Mouse (Mus musculus) midbrain, postnatal 0 days (tissue): ENCODE results near the gene Adamtsl1. TPM values are rescaled to one million over a fixed set of nuclear protein-coding genes. Genes with fewer than 3 reads are reported as not detected.
A peak's percentile ranks its signal among the peaks of the same experiment; 100 is the strongest.

Experiments
- ATAC-seq: fragments of 200-750 bp; cut with Nextera tagmentation; 2 replicates; pipeline ENCODE4 v1.8.0; 2017; ENCODE audit warnings: moderate number of reproducible peaks, mild to moderate bottlenecking, moderate TSS enrichment, moderate library complexity; ENCODE audit not compliant: low FRiP score
- DNase-seq: peaks from one replicate; pipeline ENCODE4 v3.0.0-alpha.2; 2015; ENCODE audit warnings: low spot score
- H3K27ac ChIP-seq: fragments of 300-500 bp; sonication (generic); 2 replicates; pipeline ENCODE4 v1.5.1; 2014; ENCODE audit warnings: low read depth, mild to moderate bottlenecking, low read length, mixed read lengths
- H3K27me3 ChIP-seq: fragments of 300-500 bp; sonication (generic); 2 replicates; pipeline ENCODE4 v1.6.1; 2014; ENCODE audit warnings: low read length, control low read depth, mixed read lengths; ENCODE audit not compliant: insufficient read depth
- H3K36me3 ChIP-seq: fragments of 300-500 bp; sonication (generic); 2 replicates; pipeline ENCODE4 v1.6.1; 2014; ENCODE audit warnings: low read length, control low read depth, mixed read lengths; ENCODE audit not compliant: insufficient read depth
- H3K4me1 ChIP-seq: fragments of 300-500 bp; sonication (generic); 2 replicates; pipeline ENCODE4 v1.6.1; 2014; ENCODE audit warnings: mild to moderate bottlenecking, control low read depth, antibody characterized with exemption, low read length, mixed read lengths; ENCODE audit not compliant: insufficient read depth
- H3K4me2 ChIP-seq: fragments of 300-500 bp; sonication (generic); 2 replicates; pipeline ENCODE4 v1.6.1; 2014; ENCODE audit warnings: low read depth, mild to moderate bottlenecking, low read length, mixed read lengths; ENCODE audit not compliant: poor library complexity, severe bottlenecking
- H3K4me3 ChIP-seq: fragments of 300-500 bp; sonication (generic); 2 replicates; pipeline ENCODE4 v1.5.1; 2014; ENCODE audit warnings: low read depth, mild to moderate bottlenecking, low read length, moderate library complexity
- H3K9ac ChIP-seq: fragments of 300-500 bp; sonication (generic); replicated peaks from 2 replicates; pipeline ENCODE4 v1.6.1; 2014; ENCODE audit warnings: mild to moderate bottlenecking, low read length, moderate library complexity, mixed read lengths; ENCODE audit not compliant: poor library complexity, severe bottlenecking
- H3K9me3 ChIP-seq: fragments of 300-500 bp; sonication (generic); 2 replicates; pipeline ENCODE4 v1.6.1; 2016; ENCODE audit warnings: low read length, control low read depth
- CTCF ChIP-seq: IDR thresholded peaks from 2 replicates; pipeline ENCODE4 v1.5.1; 2016; ENCODE audit warnings: antibody characterized with exemption, mild to moderate bottlenecking
- WGBS: fragments of 180-500 bp; shearing (Covaris S2); extraction: QIAGEN DNeasy Blood & Tissue Kit; methylation state at CpG from one replicate; pipeline ENCODE4 v1.1.7; 2014; 5-methylcytosine and 5-hydroxymethylcytosine counted together
- polyA plus RNA-seq: library from polyadenylated mRNA; unstranded; fragments of >200 nt; fragmentation: Nextera tagmentation; extraction: Ambion mirVana; gene quantifications from 2 replicates; pipeline ENCODE4 v1.2.1, GENCODE M21; 2015
- total RNA-seq: library from RNA; depleted of rRNA; stranded (reverse); fragments of >200 nt; gene quantifications from 2 replicates; pipeline ENCODE4 v1.2.3, GENCODE M21; 2014

The Adamtsl1 gene
- total and polyA plus RNA-seq, 2 experiments from 2014 or later, result 4.9 to 7.3 TPM

GRCm38 (mm10) chr4:85513288-85513687 lies 684 bp upstream of the Adamtsl1 start:
- Histone ChIP-seq H3K9ac (no peak overlapping the region), H3K27me3 (0 out of 2 replicates have a peak, but pooled peaks cover 3% of the 10 kb centered on the region), H3K4me1 (0 out of 2 replicates have a peak, but pooled peaks cover 6% of the 10 kb centered on the region), H3K4me3 (peak overlapping the region; percentile 57; the same call in 1 of the 2 replicates), H3K27ac (no peak overlapping the region), H3K4me2 (peak overlapping the region; percentile 96), H3K9me3 (no peaks in the 10 kb centered on the region), H3K36me3 (no peaks in the 10 kb centered on the region)
- 36% methylated on average over 7 of the region's 7 CpGs for WGBS
- ATAC-seq (no peak), DNase-seq (peak; percentile 3)
- TF ChIP-seq CTCF, result no peak

GRCm38 (mm10) chr4:85514205-85514681 lies 271 bp downstream of the Adamtsl1 start:
- DNase-seq, result peak; percentile 29
- Histone ChIP-seq H3K36me3 (no peaks in the 10 kb centered on the region), H3K27me3 (0 out of 2 replicates have a peak, but pooled peaks cover 3% of the 10 kb centered on the region), H3K9ac (peak overlapping the region; percentile 70), H3K9me3 (no peaks in the 10 kb centered on the region), H3K4me1 (0 out of 2 replicates have a peak, but pooled peaks cover 6% of the 10 kb centered on the region), H3K4me2 (peak overlapping the region; percentile 96), H3K27ac (no peak overlapping the region), H3K4me3 (peak overlapping the region; percentile 57)
- WGBS, result under 1% methylated on average over 33 of the region's 33 CpGs
- peak; percentile 58 for TF ChIP-seq CTCF
- ATAC-seq, result peak; percentile 78

GRCm38 (mm10) chr4:85526966-85527566 lies 13.1 kb downstream of the Adamtsl1 start:
- no peaks in the 10 kb centered on the region for H3K36me3 ChIP-seq
- no peak overlapping the region for H3K9ac ChIP-seq
- H3K4me3 ChIP-seq, result no peak overlapping the region
- ATAC-seq (no peak), DNase-seq (no peak)
- no peak overlapping the region for H3K27ac ChIP-seq
- 96% methylated on average over 7 of the region's 7 CpGs for WGBS
- no peaks in the 10 kb centered on the region for H3K27me3 ChIP-seq
- no peaks in the 10 kb centered on the region for H3K4me1 ChIP-seq
- TF ChIP-seq CTCF, result no peak
- no peak overlapping the region for H3K4me2 ChIP-seq
- no peaks in the 10 kb centered on the region for H3K9me3 ChIP-seq

GRCm38 (mm10) chr4:85529852-85530251 lies 15.9 kb downstream of the Adamtsl1 start:
- 70% methylated on average over 1 of the region's 1 CpGs for WGBS
- Histone ChIP-seq H3K27me3 (no peaks in the 10 kb centered on the region), H3K4me3 (no peak overlapping the region), H3K27ac (no peak overlapping the region), H3K36me3 (no peaks in the 10 kb centered on the region), H3K9ac (no peak overlapping the region), H3K9me3 (no peaks in the 10 kb centered on the region), H3K4me2 (no peak overlapping the region), H3K4me1 (no peaks in the 10 kb centered on the region)
- no peak for DNase-seq
- ATAC-seq, result no peak
- no peak for TF ChIP-seq CTCF

DNA sequence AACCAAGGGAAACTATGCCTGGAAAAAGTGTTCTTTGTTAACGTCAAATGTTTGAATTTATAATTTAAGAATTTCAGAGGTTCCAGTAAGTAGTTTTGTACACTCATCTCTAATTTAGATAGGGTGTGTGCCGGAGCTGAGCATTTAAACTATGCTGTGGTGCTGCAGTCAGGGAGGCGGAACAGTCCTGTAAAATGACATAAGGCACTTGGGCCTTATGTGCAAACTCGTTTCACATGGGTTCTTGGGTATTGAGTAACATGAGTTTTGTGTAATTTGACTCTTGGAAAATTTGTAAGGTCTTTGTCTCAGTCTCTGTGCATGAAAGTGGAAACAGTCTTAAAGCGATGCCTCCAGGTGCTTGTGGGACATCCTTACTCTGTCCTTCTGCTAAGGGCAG lies 25.7 kb downstream of the Adamtsl1 start:
- no peak overlapping the region for H3K9ac ChIP-seq
- no peak overlapping the region for H3K4me3 ChIP-seq
- ATAC-seq (no peak), DNase-seq (no peak)
- H3K9me3 ChIP-seq, result no peaks in the 10 kb centered on the region
- H3K27ac ChIP-seq, result no peak overlapping the region
- no peaks in the 10 kb centered on the region for H3K27me3 ChIP-seq
- no peaks in the 10 kb centered on the region for H3K4me1 ChIP-seq
- H3K36me3 ChIP-seq, result no peaks in the 10 kb centered on the region
- WGBS, result 83% methylated on average over 5 of the region's 5 CpGs
- no peak overlapping the region for H3K4me2 ChIP-seq
- TF ChIP-seq CTCF, result no peak

DNA sequence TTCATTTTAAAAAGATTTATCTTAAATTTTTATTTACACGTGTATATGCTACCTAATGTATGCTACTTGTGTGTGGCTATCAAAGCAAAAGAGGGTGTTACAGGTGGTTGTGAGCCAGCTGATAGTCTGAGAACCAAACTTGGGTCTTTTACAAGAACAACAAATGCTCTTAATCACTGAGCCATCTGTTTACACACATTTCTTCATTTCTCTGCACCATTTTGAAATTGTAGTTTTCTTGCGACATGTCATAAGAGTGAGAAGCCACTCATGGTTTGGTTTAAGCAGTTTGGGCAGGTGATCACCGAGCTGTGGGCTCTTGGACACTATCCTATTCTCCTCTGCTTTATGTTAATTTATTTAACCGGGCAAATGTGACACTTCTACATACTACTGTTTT lies 29.2 kb downstream of the Adamtsl1 start:
- Histone ChIP-seq H3K27ac (no peak overlapping the region), H3K9me3 (no peaks in the 10 kb centered on the region), H3K4me1 (no peaks in the 10 kb centered on the region), H3K27me3 (no peaks in the 10 kb centered on the region), H3K36me3 (no peaks in the 10 kb centered on the region), H3K9ac (no peak overlapping the region), H3K4me3 (no peak overlapping the region), H3K4me2 (no peak overlapping the region)
- no peak for DNase-seq
- ATAC-seq, result no peak
- TF ChIP-seq CTCF, result no peak
- 87% methylated on average over 4 of the region's 4 CpGs for WGBS
